Mouse (Mus musculus): ENCODE data around the gene Nrxn3. TPM values are rescaled to one million over a fixed set of nuclear protein-coding genes. Genes with fewer than 3 reads are reported as not detected.

The Nrxn3 gene
- polyA plus RNA-seq, 1 experiment from 2014 or later, result 2.7 TPM

- Histone ChIP-seq H3K4me1 (no peaks in the 10 kb centered on the region), H3K9me3 (no peaks in the 10 kb centered on the region), H3K27ac (no peak overlapping the region), H3K4me2 (no peak overlapping the region), H3K4me3 (no peak overlapping the region), H3K27me3 (no peaks in the 10 kb centered on the region), H3K9ac (no peak overlapping the region), H3K36me3 (no peaks in the 10 kb centered on the region)
- 75% methylated on average over 8 of the region's 8 CpGs for WGBS
- ATAC-seq (ENCODE audit: borderline replicate concordance, extremely low read depth, low FRiP score, low TSS enrichment), result no peak
These were observed 1195.6 kb downstream of the Nrxn3 start for GRCm38 (mm10) chr12:89918138-89918829.

GRCm38 (mm10) chr12:89932338-89932737 is 1209.7 kb downstream of the Nrxn3 start:
- no peaks in the 10 kb centered on the region for H3K27me3 ChIP-seq
- WGBS, result 69% methylated on average over 1 of the region's 1 CpGs
- H3K36me3 ChIP-seq, result no peaks in the 10 kb centered on the region
- H3K4me1 ChIP-seq, result no peaks in the 10 kb centered on the region
- H3K27ac ChIP-seq, result no peak overlapping the region
- no peak overlapping the region for H3K4me2 ChIP-seq
- no peak overlapping the region for H3K4me3 ChIP-seq
- no peak overlapping the region for H3K9ac ChIP-seq
- no peaks in the 10 kb centered on the region for H3K9me3 ChIP-seq
- ATAC-seq (ENCODE audit: borderline replicate concordance, extremely low read depth, low FRiP score, low TSS enrichment), result no peak

GRCm38 (mm10) chr12:89933630-89934029 is 1211.0 kb downstream of the Nrxn3 start:
- no peak overlapping the region for H3K4me3 ChIP-seq

DNA sequence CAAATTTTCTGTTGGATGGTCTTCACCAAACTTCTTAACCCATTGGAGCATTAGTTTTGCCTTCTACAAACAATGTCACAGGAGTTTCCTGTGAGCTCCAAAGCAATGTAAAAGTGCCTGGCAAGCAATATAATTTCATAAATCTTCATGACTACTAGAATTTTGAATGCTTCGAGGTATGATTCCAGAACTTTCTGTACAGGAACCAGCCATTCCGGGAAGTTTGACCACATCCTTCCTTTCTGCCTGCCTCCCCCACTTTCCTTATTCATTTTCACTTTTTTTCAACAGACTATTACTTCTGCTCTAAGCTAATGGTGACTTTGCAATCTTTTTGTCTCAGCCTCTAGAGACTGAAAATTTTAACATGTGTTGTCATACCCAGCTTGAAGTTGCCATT is 1218.1 kb downstream of the Nrxn3 start:
- no peak overlapping the region for H3K4me3 ChIP-seq
- H3K4me2 ChIP-seq, result no peak overlapping the region
- WGBS, result 74% methylated on average over 2 of the region's 2 CpGs
- no peaks in the 10 kb centered on the region for H3K9me3 ChIP-seq
- ATAC-seq (ENCODE audit: borderline replicate concordance, extremely low read depth, low FRiP score, low TSS enrichment), result no peak
- no peak overlapping the region for H3K9ac ChIP-seq
- H3K36me3 ChIP-seq, result no peaks in the 10 kb centered on the region
- H3K4me1 ChIP-seq, result no peaks in the 10 kb centered on the region
- no peaks in the 10 kb centered on the region for H3K27me3 ChIP-seq
- no peak overlapping the region for H3K27ac ChIP-seq

More at GRCm38 (mm10) chr12:89933630-89934029, 1211.0 kb downstream of the Nrxn3 start:
- H3K4me2 ChIP-seq, result no peak overlapping the region
- no peak overlapping the region for H3K9ac ChIP-seq
- WGBS, result 66% methylated on average over 5 of the region's 5 CpGs
- no peak for ATAC-seq (ENCODE audit: borderline replicate concordance, extremely low read depth, low FRiP score, low TSS enrichment)
- H3K27ac ChIP-seq, result no peak overlapping the region
- H3K4me1 ChIP-seq, result no peaks in the 10 kb centered on the region
- H3K9me3 ChIP-seq, result no peaks in the 10 kb centered on the region
- H3K27me3 ChIP-seq, result no peaks in the 10 kb centered on the region
- H3K36me3 ChIP-seq, result no peaks in the 10 kb centered on the region

DNA sequence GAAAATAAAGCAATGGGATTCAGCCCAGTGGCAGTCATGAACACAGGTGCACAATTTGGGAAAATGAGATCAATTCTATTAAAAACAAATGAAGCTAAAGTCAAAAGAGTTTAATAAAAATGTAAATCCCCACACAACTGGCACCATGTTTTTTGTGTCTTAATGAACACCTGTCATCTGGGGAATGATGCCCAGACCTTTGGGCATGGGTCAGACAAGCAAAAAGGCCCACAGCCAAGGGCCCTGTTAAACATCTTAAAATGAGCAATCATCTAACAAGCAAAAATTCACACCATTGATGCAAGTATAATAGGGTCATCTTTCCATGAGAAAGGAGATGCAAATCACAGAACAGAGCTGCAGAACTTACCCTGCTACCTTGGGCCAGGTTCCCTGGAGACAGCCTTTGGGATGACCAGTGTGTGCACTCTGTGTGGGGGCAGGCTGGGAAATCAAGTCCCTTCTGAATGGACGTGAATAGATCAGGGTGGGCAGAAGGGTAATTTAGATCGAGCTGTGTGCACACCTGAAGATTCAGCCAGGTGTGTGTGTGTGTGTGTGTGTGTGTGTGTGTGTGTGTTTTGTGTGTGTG is 1223.3 kb downstream of the Nrxn3 start:
- Histone ChIP-seq H3K4me1 (no peaks in the 10 kb centered on the region), H3K27ac (no peak overlapping the region), H3K4me2 (no peak overlapping the region), H3K4me3 (no peak overlapping the region), H3K9me3 (no peaks in the 10 kb centered on the region), H3K9ac (no peak overlapping the region), H3K36me3 (no peaks in the 10 kb centered on the region), H3K27me3 (no peaks in the 10 kb centered on the region)
- no peak for ATAC-seq (ENCODE audit: borderline replicate concordance, extremely low read depth, low FRiP score, low TSS enrichment)
- WGBS, result 82% methylated on average over 2 of the region's 2 CpGs

GRCm38 (mm10) chr12:89946522-89946921 is 1223.8 kb downstream of the Nrxn3 start:
- WGBS, result 40% methylated on average over 5 of the region's 5 CpGs
- no peak overlapping the region for H3K9ac ChIP-seq
- no peak overlapping the region for H3K4me3 ChIP-seq
- H3K4me2 ChIP-seq, result no peak overlapping the region
- H3K9me3 ChIP-seq, result no peaks in the 10 kb centered on the region
- ATAC-seq (ENCODE audit: borderline replicate concordance, extremely low read depth, low FRiP score, low TSS enrichment), result no peak
- no peaks in the 10 kb centered on the region for H3K27me3 ChIP-seq
- no peak overlapping the region for H3K27ac ChIP-seq
- H3K4me1 ChIP-seq, result no peaks in the 10 kb centered on the region
- no peaks in the 10 kb centered on the region for H3K36me3 ChIP-seq

DNA sequence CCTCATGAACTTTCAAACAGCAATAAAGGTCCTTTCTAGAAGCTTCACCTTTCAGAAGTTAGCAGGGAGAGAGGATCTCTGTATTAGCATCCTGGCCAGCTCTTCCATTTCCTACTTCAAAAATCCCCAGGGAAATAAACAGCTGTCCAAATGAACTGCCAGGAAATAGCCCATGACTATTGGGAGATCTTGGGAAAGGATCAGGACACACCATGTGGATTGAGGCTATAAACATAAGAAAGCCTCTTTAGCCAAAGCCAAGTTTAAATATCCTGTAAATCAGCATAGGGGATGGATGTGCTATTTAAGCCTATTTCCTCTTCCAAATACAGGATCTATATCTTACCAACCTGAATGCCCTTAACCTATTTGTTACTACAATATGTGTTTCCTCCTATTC is 1230.6 kb downstream of the Nrxn3 start:
- no peaks in the 10 kb centered on the region for H3K36me3 ChIP-seq
- no peak overlapping the region for H3K4me3 ChIP-seq
- H3K27ac ChIP-seq, result no peak overlapping the region
- ATAC-seq (ENCODE audit: borderline replicate concordance, extremely low read depth, low FRiP score, low TSS enrichment), result no peak
- H3K4me2 ChIP-seq, result no peak overlapping the region
- 0 out of 2 replicates have a peak, but pooled peaks cover 5% of the 10 kb centered on the region for H3K4me1 ChIP-seq
- no peak overlapping the region for H3K9ac ChIP-seq
- H3K27me3 ChIP-seq, result no peaks in the 10 kb centered on the region
- H3K9me3 ChIP-seq, result no peaks in the 10 kb centered on the region

DNA sequence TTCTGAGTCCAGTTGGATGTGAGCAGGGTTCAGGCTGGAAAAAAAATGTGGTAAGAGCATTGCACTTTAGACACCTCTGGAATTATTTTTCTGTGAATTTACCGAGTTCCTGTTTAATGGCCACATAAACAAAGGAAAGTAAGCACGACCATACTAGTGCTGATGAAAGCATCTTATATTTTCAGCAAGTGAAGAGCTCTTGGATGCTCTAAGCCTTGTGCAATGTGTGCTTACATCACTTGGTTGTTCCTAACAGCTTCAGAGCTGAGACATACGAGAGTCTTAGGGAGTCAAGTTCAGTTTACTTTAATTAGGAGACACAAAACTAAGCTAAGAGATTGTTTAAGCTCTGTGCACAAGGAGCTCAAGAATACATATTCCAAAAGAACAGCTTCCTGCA is 1231.0 kb downstream of the Nrxn3 start:
- no peaks in the 10 kb centered on the region for H3K9me3 ChIP-seq
- no peak overlapping the region for H3K4me2 ChIP-seq
- no peak overlapping the region for H3K9ac ChIP-seq
- H3K36me3 ChIP-seq, result no peaks in the 10 kb centered on the region
- no peak overlapping the region for H3K4me3 ChIP-seq
- H3K27me3 ChIP-seq, result no peaks in the 10 kb centered on the region
- ATAC-seq (ENCODE audit: borderline replicate concordance, extremely low read depth, low FRiP score, low TSS enrichment), result no peak
- 23% methylated on average over 3 of the region's 3 CpGs for WGBS
- H3K4me1 ChIP-seq, result 0 out of 2 replicates have a peak, but pooled peaks cover 5% of the 10 kb centered on the region
- no peak overlapping the region for H3K27ac ChIP-seq

DNA sequence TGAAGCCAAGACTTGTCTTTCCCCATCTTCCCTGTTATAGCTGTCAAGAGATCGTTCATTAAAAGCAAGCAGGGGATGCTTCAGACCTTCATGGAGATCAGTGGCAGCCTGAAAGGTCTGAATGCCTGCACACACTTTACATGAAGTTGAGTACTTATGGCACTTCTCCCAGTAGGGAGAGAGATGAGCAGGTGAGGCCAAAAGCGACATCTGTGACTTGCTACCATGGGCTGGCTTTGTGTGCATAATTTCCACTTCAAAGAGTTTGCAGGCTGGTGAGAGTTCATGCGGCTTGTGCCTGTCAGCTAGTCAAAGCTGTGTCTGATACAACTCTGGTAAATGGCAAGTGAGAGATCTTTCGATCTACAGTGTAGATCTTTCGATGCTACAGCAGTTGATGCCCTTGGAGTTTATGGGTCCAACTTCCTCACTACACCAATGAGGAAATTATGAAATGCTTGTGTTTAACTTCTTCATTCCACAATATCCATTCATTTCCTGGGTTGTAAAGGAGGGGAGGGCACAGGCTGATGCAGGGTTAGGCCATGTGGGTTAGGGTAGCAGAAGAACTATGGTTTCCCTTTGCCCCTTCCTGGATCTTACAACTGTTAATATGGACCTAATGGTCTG is 1231.9 kb downstream of the Nrxn3 start:
- no peak for ATAC-seq (ENCODE audit: borderline replicate concordance, extremely low read depth, low FRiP score, low TSS enrichment)
- no peak overlapping the region for H3K27ac ChIP-seq
- no peak overlapping the region for H3K9ac ChIP-seq
- H3K36me3 ChIP-seq, result no peaks in the 10 kb centered on the region
- 0 out of 2 replicates have a peak, but pooled peaks cover 5% of the 10 kb centered on the region for H3K4me1 ChIP-seq
- no peak overlapping the region for H3K4me2 ChIP-seq
- no peaks in the 10 kb centered on the region for H3K27me3 ChIP-seq
- no peaks in the 10 kb centered on the region for H3K9me3 ChIP-seq
- 48% methylated on average over 5 of the region's 5 CpGs for WGBS
- no peak overlapping the region for H3K4me3 ChIP-seq

DNA sequence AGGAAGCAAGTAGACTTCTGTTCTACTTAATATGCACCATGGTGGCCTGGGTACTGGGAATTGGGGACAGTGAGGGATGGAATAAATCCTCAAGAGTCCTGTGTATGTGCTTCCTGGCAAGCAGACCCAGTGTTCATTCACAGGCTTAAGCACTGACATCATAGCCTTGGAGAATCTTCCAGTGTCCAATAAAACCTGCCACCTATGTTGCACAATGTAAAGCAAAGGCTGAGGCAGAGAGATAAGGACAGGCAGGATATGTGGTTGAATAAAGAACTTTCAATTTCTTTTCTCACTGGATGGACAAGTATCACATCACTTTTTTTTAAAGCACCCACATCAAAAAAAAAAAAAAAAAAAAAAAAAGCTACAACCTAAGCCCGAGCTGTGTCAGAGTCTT is 1240.4 kb downstream of the Nrxn3 start:
- WGBS, result 65% methylated on average over 1 of the region's 1 CpGs
- H3K27me3 ChIP-seq, result no peaks in the 10 kb centered on the region
- no peak overlapping the region for H3K9ac ChIP-seq
- H3K4me1 ChIP-seq, result no peaks in the 10 kb centered on the region
- H3K36me3 ChIP-seq, result no peaks in the 10 kb centered on the region
- no peak for ATAC-seq (ENCODE audit: borderline replicate concordance, extremely low read depth, low FRiP score, low TSS enrichment)
- H3K27ac ChIP-seq, result no peak overlapping the region
- no peak overlapping the region for H3K4me2 ChIP-seq
- no peaks in the 10 kb centered on the region for H3K9me3 ChIP-seq
- no peak overlapping the region for H3K4me3 ChIP-seq

GRCm38 (mm10) chr12:89976648-89977047 is 1254.0 kb downstream of the Nrxn3 start:
- H3K9me3 ChIP-seq, result no peaks in the 10 kb centered on the region
- no peaks in the 10 kb centered on the region for H3K36me3 ChIP-seq
- no peaks in the 10 kb centered on the region for H3K27me3 ChIP-seq
- no peak overlapping the region for H3K9ac ChIP-seq
- ATAC-seq (ENCODE audit: borderline replicate concordance, extremely low read depth, low FRiP score, low TSS enrichment), result no peak
- H3K4me3 ChIP-seq, result no peak overlapping the region
- no peaks in the 10 kb centered on the region for H3K4me1 ChIP-seq
- H3K4me2 ChIP-seq, result no peak overlapping the region
- H3K27ac ChIP-seq, result no peak overlapping the region
- whole genome bisulfite sequencing, result 95% methylated on average over 4 of the region's 4 CpGs

- Histone ChIP-seq H3K4me3 (no peak overlapping the region), H3K9me3 (no peaks in the 10 kb centered on the region), H3K9ac (no peak overlapping the region), H3K36me3 (no peaks in the 10 kb centered on the region), H3K4me1 (no peaks in the 10 kb centered on the region), H3K27me3 (no peaks in the 10 kb centered on the region), H3K27ac (no peak overlapping the region), H3K4me2 (no peak overlapping the region)
- ATAC-seq (ENCODE audit: borderline replicate concordance, extremely low read depth, low FRiP score, low TSS enrichment), result no peak
- WGBS, result 82% methylated on average over 5 of the region's 5 CpGs
These were observed 1254.8 kb downstream of the Nrxn3 start for GRCm38 (mm10) chr12:89977479-89977878.

Data from lung, embryonic 15.5 days (tissue).